Mouse (Mus musculus): ENCODE data around the gene Alpl.

DNA sequence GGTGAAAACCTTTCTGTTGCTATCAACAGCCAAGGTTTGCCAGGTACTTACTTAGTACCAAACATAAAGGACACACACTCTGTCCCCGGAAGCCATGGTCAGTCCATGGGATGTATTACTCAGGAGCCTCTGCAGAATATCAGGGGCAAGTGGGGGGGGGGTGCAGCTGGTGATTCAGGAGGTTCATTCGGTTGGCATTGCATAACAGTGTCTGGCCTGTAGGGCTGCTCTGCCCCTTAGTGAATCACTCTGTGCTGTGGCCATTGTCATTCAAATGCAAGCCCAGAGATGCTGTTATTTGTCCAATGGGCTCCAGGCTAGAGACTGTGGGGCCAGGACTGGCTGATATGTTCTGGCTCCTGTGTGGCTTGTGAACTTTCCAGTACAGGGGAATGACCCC lies 91.6 kb downstream of the Alpl start:
- no peak for TF ChIP-seq CTCF (IDR thresholded peaks at IDR 0.05; ENCODE audit: low read depth, low read length)
- TF ChIP-seq POLR2A (IDR thresholded peaks at IDR 0.05; ENCODE audit: insufficient read depth, low read length), result no peak

Data from ES-Bruce4 (cell line).